Mouse (Mus musculus): ENCODE data around the gene 5830473C10Rik. TPM values are rescaled to one million over a fixed set of nuclear protein-coding genes. Genes with fewer than 3 reads are reported as not detected.
A peak's percentile ranks its signal among the peaks of the same experiment; 100 is the strongest.
"Not testable (repeated sequence)": the region's sequence is repeated elsewhere in the genome, so short reads cannot be mapped to it uniquely, and the experiment has no call there.

5830473C10Rik gene
- total RNA-seq, 2 experiments from 2014 or later = 0.16 to 0.27 TPM

GRCm38 (mm10) chr5:90588708-90589595 is 28.0 kb downstream of the 5830473C10Rik start:
- peak; percentile 82 to 85 for DNase-seq (ENCODE audit: low spot score in 2 of 2)
- intact Hi-C loops (cut with DNase I) = loop anchor here (1.0 to 10.0 kb wide), 3 partner anchors 87 to 384 kb away; no protein-coding TSS in a partner anchor

- no peak for DNase-seq (ENCODE audit: low spot score in 2 of 2)
Observed at GRCm38 (mm10) chr5:90590676-90591075, 29.8 kb downstream of the 5830473C10Rik start.

GRCm38 (mm10) chr5:90591936-90592335 is 31.0 kb downstream of the 5830473C10Rik start:
- intact Hi-C loops (cut with DNase I) = no loop called here
- no peak for DNase-seq (ENCODE audit: low spot score in 2 of 2)

More at GRCm38 (mm10) chr5:90590676-90591075, 29.8 kb downstream of the 5830473C10Rik start:
- intact Hi-C loops (cut with DNase I) = no loop called here

- intact Hi-C loops (cut with DNase I) = no loop called here
Observed at GRCm38 (mm10) chr5:90594945-90595344, 34.0 kb downstream of the 5830473C10Rik start.

GRCm38 (mm10) chr5:90596155-90596554 is 35.2 kb downstream of the 5830473C10Rik start:
- intact Hi-C loops (cut with DNase I) = no loop called here
- no peak for DNase-seq (ENCODE audit: low spot score in 2 of 2)

More at GRCm38 (mm10) chr5:90594945-90595344, 34.0 kb downstream of the 5830473C10Rik start:
- DNase-seq (ENCODE audit: low spot score in 2 of 2) = no peak

GRCm38 (mm10) chr5:90601469-90601868 is 40.6 kb downstream of the 5830473C10Rik start:
- intact Hi-C loops (cut with DNase I) = loop anchor here (1.0 to 5.0 kb wide), 2 partner anchors 36 to 51 kb away; no protein-coding TSS in a partner anchor
- DNase-seq (ENCODE audit: low spot score in 2 of 2) = no peak

GRCm38 (mm10) chr5:90603407-90603923 is 42.6 kb downstream of the 5830473C10Rik start:
- DNase-seq (ENCODE audit: low spot score in 2 of 2) = no peak
- intact Hi-C loops (cut with DNase I) = loop anchor here (5.0 kb wide), 1 partner anchor 34 kb away; no protein-coding TSS in a partner anchor

GRCm38 (mm10) chr5:90608906-90609305 is 48.0 kb downstream of the 5830473C10Rik start:
- DNase-seq (ENCODE audit: low spot score in 2 of 2) = no peak

GRCm38 (mm10) chr5:90611388-90611787 is 50.5 kb downstream of the 5830473C10Rik start:
- no peak for DNase-seq (ENCODE audit: low spot score in 2 of 2)
- intact Hi-C loops (cut with DNase I) = no loop called here

More at GRCm38 (mm10) chr5:90608906-90609305, 48.0 kb downstream of the 5830473C10Rik start:
- intact Hi-C loops (cut with DNase I) = no loop called here

GRCm38 (mm10) chr5:90611996-90612611 is 51.2 kb downstream of the 5830473C10Rik start:
- intact Hi-C loops (cut with DNase I) = no loop called here
- DNase-seq (ENCODE audit: low spot score in 2 of 2) = no peak

- DNase-seq (ENCODE audit: low spot score in 2 of 2); intact Hi-C loops (cut with DNase I): not testable (repeated sequence)
Observed at GRCm38 (mm10) chr5:90612751-90613150, 51.8 kb downstream of the 5830473C10Rik start.

GRCm38 (mm10) chr5:90617859-90618258 is 57.0 kb downstream of the 5830473C10Rik start:
- no peak for DNase-seq (ENCODE audit: low spot score in 2 of 2)
- intact Hi-C loops (cut with DNase I) = no loop called here

GRCm38 (mm10) chr5:90621316-90621715 is 60.4 kb downstream of the 5830473C10Rik start:
- no peak for DNase-seq (ENCODE audit: low spot score in 2 of 2)
- intact Hi-C loops (cut with DNase I) = no loop called here

GRCm38 (mm10) chr5:90621726-90622125 is 60.8 kb downstream of the 5830473C10Rik start:
- intact Hi-C loops (cut with DNase I) = no loop called here
- no peak for DNase-seq (ENCODE audit: low spot score in 2 of 2)

- no peak for DNase-seq (ENCODE audit: low spot score in 2 of 2)
- intact Hi-C loops (cut with DNase I) = no loop called here
Observed at GRCm38 (mm10) chr5:90623209-90623608, 62.3 kb downstream of the 5830473C10Rik start.

- intact Hi-C loops (cut with DNase I) = no loop called here
- no peak for DNase-seq (ENCODE audit: low spot score in 2 of 2)
Observed at GRCm38 (mm10) chr5:90624708-90625425, 64.0 kb downstream of the 5830473C10Rik start.

- intact Hi-C loops (cut with DNase I) = no loop called here
- DNase-seq (ENCODE audit: low spot score in 2 of 2) = no peak
Observed at GRCm38 (mm10) chr5:90627423-90627822, 66.5 kb downstream of the 5830473C10Rik start.

- intact Hi-C loops (cut with DNase I) = no loop called here
Observed at GRCm38 (mm10) chr5:90628011-90628410, 67.1 kb downstream of the 5830473C10Rik start.

GRCm38 (mm10) chr5:90628530-90628929 is 67.6 kb downstream of the 5830473C10Rik start:
- intact Hi-C loops (cut with DNase I) = no loop called here
- no peak for DNase-seq (ENCODE audit: low spot score in 2 of 2)

More at GRCm38 (mm10) chr5:90628011-90628410, 67.1 kb downstream of the 5830473C10Rik start:
- no peak for DNase-seq (ENCODE audit: low spot score in 2 of 2)
